Mouse (Mus musculus): ENCODE results near the gene Prdm11.

DNA sequence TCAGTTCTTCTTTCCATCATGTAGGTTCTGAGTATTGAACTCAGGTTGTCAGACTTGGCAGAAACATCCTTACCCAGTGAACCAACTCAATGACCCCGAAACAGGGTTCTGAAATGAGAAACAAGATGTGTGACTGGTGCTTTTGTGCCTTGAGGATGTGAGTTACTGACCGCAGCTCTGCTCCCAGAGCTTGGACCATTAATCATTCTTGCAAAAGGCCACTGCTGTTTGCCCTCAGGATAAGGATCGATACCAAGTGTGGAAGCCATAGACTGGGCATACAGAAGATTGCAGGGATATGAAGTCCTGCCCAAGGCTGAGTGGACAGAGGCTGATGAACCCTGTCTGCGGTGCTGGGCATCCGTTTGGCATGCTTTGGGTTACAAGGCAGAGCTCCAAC, 107.9 kb downstream of the Prdm11 start:
- TF ChIP-seq POLR2A (IDR thresholded peaks at IDR 0.05; ENCODE audit: low read depth, low read length): no peak
- TF ChIP-seq CTCF (IDR thresholded peaks at IDR 0.05; ENCODE audit: extremely low read depth, insufficient read depth, insufficient read length, insufficient replicate concordance): no peak
